Mouse (Mus musculus) left cerebral cortex, postnatal 25 days (tissue): Measurements from ENCODE around the gene Gm7982. TPM values are rescaled to one million over a fixed set of nuclear protein-coding genes. Genes with fewer than 3 reads are reported as not detected.
"Not testable (repeated sequence)": the region's sequence is repeated elsewhere in the genome, so short reads cannot be mapped to it uniquely, and the experiment has no call there.

Experiments used
- DNase-seq, 2 experiments: peaks; one replicate each; pipeline ENCODE4 v3.0.0; 2022; ENCODE audit warnings: low spot score in 2 of 2, mixed read lengths in 1 of 2
- intact Hi-C: fragments of 180-260 bp; cut with DNase I; formaldehyde crosslinking; loops from one replicate; pipeline ENCODE4 v1.15.1; 2025
- total RNA-seq, 2 experiments: library from RNA; stranded (reverse); gene quantifications; 2 replicates each; pipeline ENCODE4 v1.2.3; 2021

Gm7982 gene
- not detected for total RNA-seq

- DNase-seq, intact Hi-C loops: not testable (repeated sequence)
These were observed at the start of gene Gm7982 for GRCm38 (mm10) chr5:95741714-95742113. Gm7982 (plus strand) TSS chr5:95742014.

GRCm38 (mm10) chr5:95736073-95736472 lies 5.7 kb upstream of the Gm7982 start, which contains the start of gene Gm7978:
Gm7978 (minus strand) TSS chr5:95736173.
- intact Hi-C loops, DNase-seq: not testable (repeated sequence)

- DNase-seq, intact Hi-C loops: not testable (repeated sequence)
These were observed 33.9 kb downstream of the Gm7982 start, which contains the start of gene E330014E10Rik for GRCm38 (mm10) chr5:95775690-95776089. E330014E10Rik (plus strand) TSS chr5:95775990.

Other genes starting within 250 kb of the Gm7982 start
- not detected for gene Gm3286, start 231.3 kb upstream of the Gm7982 start, total RNA-seq
- gene Gm7971, start 147.1 kb upstream of the Gm7982 start, total RNA-seq = not detected
- not detected for gene Gm7978, start 5.8 kb upstream of the Gm7982 start, total RNA-seq
- gene E330014E10Rik, start 34.0 kb downstream of the Gm7982 start, total RNA-seq = not detected
- gene Cxcl13, start 214.9 kb downstream of the Gm7982 start, total RNA-seq = not detected